Mouse (Mus musculus) lung, adult 10 weeks (tissue): Measurements from ENCODE around the gene B3glct. TPM values are rescaled to one million over a fixed set of nuclear protein-coding genes. Genes with fewer than 3 reads are reported as not detected.

Experiments
- polyA plus RNA-seq: library from polyadenylated mRNA; stranded (reverse); fragments of 350-450 nt; fragmentation: Illumina TruSeq; extraction: RNeasy Lipid Tissue Mini Kit (QIAGEN cat#74804); gene quantifications from one replicate; pipeline ENCODE4 v1.2.3, GENCODE M21; 2014; ENCODE audit warnings: low read depth, low replicate concordance; ENCODE audit not compliant: insufficient read depth

Gene B3glct
- polyA plus RNA-seq, result 2.9 TPM

GRCm38 (mm10) chr5:149678100-149678989 lies at the start of gene B3glct:
TSS of gene B3glct (plus strand) at chr5:149678230.

GRCm38 (mm10) chr5:149636075-149636920 lies 41.7 kb upstream of the B3glct start, which contains the start of gene Hsph1:
TSS of gene Hsph1 (minus strand) at chr5:149636376.

Other genes starting within 250 kb of the B3glct start
- 2.2 TPM for gene Tex26, start 238.6 kb upstream of the B3glct start, polyA plus RNA-seq
- gene Wdr95, start 149.6 kb upstream of the B3glct start, polyA plus RNA-seq, result 1.5 TPM
- 42.6 TPM for gene Hsph1, start 41.9 kb upstream of the B3glct start, polyA plus RNA-seq